Mouse (Mus musculus) spleen, postnatal 10 days (tissue): Measurements from ENCODE around the gene C3.

Source experiments
- DNase-seq, 2 experiments: peaks; one replicate each; pipeline ENCODE4 v3.0.0; 2021 to 2022; ENCODE audit warnings: low spot score in 2 of 2

C3 gene

GRCm38 (mm10) chr17:57166800-57167791, 60.8 kb downstream of the C3 start:
- DNase-seq, result peak; percentile 77 to 90
